Mouse (Mus musculus): Measurements from ENCODE around the gene Micall1.
A peak's percentile ranks its signal among the peaks of the same experiment; 100 is the strongest.

The Micall1 gene

DNA sequence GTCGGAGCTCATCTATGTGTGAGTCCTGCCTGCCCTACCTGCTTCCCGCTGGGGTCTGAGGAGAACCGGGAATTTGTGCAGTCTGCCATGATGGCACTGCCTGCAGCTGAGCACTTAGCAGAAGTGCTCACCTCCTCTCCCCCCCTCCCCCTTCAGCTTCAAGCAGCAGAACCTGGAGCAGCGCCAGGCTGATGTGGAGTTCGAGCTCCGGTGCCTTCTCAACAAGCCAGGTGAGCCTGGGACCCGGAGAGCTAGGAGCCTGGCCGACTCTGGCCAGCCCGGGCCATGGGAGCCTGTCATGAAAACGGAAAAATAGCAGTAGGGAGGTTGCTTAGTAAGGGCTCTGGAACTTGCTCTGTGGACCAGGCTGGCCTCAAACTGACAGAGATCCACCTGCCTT is 22.1 kb downstream of the Micall1 start:
- DNase-seq (ENCODE audit: low read depth, low spot score): no peak

DNA sequence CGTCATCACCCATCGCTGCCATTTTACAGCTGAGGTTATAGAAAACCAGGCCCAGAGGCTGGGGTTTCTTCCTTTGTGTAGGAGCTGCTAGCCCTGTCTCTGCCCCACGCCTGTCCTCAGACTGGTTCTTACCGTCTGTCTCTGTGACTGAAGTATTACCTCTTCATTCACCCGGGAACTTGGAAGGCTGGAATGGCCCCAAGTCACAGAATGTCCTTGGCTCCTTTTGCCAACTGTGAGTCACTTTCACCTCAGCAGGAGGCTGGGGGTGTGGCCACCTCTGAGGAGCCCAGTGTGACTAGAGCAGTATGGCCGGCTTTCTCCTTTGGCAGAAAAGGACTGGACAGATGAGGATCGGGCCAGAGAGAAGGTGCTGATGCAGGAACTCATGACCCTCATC is 22.7 kb downstream of the Micall1 start:
- peak; percentile 88 for DNase-seq (ENCODE audit: low read depth, low spot score)

- DNase-seq (ENCODE audit: low read depth, low spot score): no peak
These were observed 24.5 kb downstream of the Micall1 start for GRCm38 (mm10) chr15:79133191-79133661.

GRCm38 (mm10) chr15:79134496-79135270 is 26.0 kb downstream of the Micall1 start:
- no peak for DNase-seq (ENCODE audit: low read depth, low spot score)

DNA sequence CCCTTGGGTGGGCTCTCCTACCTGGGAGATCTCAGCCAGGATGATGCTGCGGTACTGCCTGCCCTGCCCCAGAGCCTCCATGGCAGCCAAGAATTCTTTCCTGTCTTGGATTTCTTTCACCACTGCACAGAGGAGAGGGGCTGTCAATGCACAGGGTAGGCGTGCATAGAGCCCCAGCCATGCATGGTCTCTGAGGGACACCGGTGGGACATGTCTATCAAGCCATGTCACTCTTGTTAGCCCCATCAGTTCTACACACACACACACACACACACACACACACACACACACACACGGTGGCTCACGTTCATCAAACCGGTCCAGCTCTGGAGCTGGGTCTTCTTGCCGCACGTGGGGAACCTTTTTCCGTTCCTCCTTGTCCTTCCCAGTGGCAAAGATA is 26.6 kb downstream of the Micall1 start:
- no peak for DNase-seq (ENCODE audit: low read depth, low spot score)

- DNase-seq (ENCODE audit: low read depth, low spot score): no peak
These were observed 27.3 kb downstream of the Micall1 start for GRCm38 (mm10) chr15:79135783-79136575.

GRCm38 (mm10) chr15:79139640-79140039 is 30.9 kb downstream of the Micall1 start:
- no peak for DNase-seq (ENCODE audit: low read depth, low spot score)

GRCm38 (mm10) chr15:79140866-79141565 is 32.3 kb downstream of the Micall1 start, which contains the start of the genes Polr2f and 1700088E04Rik:
Polr2f (plus strand) TSS chr15:79141009.
1700088E04Rik (minus strand) TSS chr15:79141253.
- DNase-seq (ENCODE audit: low read depth, low spot score): peak; percentile 97

DNA sequence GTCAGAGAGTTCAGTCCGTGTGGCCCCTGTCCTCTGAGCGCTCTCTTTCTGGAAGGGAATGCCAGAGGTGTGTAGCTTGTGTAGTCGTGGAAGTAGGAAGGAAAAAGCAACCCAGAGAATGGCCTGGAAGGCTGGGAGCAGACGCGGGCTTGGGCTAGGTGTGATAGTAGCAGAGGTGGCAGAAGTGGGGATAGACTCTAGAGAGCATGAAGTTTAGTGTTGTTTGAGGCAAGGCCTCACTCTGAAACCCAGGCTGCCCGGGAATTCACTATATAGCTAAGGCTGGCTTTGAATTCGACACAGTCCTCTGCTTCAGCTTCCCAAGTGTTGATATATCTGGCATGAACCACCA is 32.8 kb downstream of the Micall1 start:
- DNase-seq (ENCODE audit: low read depth, low spot score): no peak

- DNase-seq (ENCODE audit: low read depth, low spot score): no peak
These were observed 34.6 kb downstream of the Micall1 start for GRCm38 (mm10) chr15:79143316-79143715.

DNA sequence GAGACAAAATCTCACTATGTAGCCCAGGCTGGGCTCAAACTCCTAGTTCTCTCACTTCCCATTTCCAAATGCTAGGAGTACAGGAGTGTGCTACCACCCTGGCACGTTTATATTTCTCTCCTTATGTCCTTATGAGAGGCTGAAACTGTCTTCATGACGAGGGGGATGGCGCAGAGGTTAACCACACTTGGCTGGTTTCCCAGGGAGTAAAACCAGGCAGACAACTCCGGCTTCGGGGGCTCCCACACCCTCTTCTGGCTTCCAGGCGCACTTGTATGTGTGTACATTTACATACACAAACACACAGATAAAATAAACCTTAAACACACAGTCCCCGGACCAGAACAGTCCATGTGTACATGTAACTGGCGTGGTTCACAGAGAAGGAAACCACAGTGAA is 35.3 kb downstream of the Micall1 start:
- no peak for DNase-seq (ENCODE audit: low read depth, low spot score)

- no peak for DNase-seq (ENCODE audit: low read depth, low spot score)
These were observed 36.8 kb downstream of the Micall1 start for GRCm38 (mm10) chr15:79145522-79145921.

DNA sequence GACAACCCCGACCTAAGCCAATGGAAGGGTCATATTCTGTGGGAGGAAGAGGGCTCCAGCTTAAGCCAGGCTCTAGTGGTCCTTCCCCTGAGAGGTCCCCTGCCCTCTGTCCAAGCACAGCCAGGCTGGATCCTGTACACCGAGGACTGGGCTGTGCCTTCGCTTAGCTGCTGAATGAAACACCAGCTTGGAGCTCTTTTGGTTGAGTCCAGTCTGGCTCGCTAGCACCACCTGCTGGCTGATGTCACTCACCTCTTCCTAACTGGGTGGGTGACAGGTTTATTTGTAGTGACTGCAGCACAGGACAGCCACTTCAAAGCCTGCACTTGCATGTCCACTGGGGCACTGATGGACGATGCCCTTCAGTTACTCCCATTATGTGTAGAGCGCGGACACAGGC is 39.8 kb downstream of the Micall1 start:
- DNase-seq (ENCODE audit: low read depth, low spot score): peak; percentile 90

GRCm38 (mm10) chr15:79151881-79152280 is 43.2 kb downstream of the Micall1 start:
- peak; percentile 37 for DNase-seq (ENCODE audit: low read depth, low spot score)

DNA sequence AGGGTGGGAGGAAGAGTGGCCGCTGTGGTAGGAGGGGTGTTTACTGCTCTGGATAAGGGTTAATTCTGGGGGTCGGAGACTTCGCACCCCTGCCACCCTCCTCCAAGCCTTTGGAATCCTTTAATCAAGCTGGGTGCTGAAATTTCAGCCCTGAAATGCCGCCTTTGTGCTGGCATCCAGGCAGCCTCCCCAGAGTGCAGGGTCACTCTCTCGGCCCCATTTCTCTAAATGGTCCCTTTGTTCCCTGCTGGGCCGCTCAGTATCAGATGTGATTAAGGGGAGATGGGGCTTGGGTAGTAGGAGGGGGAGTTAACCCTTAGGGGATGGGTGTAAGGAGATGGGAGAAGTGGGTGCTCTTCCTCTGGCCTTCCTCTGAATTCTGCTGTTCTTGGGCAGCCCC is 44.0 kb downstream of the Micall1 start:
- DNase-seq (ENCODE audit: low read depth, low spot score): peak; percentile 73

GRCm38 (mm10) chr15:79155572-79155971 is 46.9 kb downstream of the Micall1 start:
- no peak for DNase-seq (ENCODE audit: low read depth, low spot score)

DNA sequence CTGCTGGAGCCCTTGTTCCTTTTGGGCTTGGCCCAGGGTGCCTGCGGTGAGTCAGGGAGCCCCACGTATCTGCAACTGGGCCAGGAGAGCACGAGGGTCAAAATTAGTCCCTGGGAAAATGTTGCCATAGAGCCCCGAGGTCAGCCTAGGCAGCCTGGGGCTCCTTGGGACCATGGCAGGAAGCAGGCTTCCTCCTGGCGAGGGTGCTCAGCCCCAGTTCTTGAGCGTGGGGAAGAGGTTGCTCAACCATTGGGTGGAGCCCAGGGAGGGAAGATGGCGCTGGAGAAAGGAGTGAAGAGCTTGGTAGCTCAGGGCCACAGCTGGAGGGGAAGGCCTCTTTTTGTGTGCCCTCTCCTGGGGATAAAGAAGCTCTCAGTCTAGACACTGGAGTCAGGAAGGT is 53.6 kb downstream of the Micall1 start:
- no peak for DNase-seq (ENCODE audit: low read depth, low spot score)

DNA sequence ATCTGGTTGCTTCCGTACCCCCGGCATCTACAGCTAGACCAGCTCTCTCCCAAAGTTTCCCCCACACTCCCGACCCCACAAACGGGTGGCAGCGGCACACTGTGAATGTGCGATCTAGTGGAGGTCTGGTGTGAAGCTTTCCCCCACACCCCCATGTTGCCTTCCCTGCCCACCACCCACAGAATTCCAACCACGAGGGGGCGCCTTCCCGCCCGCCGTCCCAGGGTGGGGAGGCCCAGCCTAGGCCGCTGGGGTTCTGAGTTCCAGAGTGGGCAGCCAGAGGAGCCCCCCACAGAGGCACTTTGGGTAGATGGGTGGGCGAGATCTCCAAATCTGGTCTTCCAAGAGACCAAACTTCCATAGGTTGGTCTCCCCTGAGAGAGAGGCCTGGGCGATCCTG is 54.1 kb downstream of the Micall1 start:
- DNase-seq (ENCODE audit: low read depth, low spot score): no peak

DNA sequence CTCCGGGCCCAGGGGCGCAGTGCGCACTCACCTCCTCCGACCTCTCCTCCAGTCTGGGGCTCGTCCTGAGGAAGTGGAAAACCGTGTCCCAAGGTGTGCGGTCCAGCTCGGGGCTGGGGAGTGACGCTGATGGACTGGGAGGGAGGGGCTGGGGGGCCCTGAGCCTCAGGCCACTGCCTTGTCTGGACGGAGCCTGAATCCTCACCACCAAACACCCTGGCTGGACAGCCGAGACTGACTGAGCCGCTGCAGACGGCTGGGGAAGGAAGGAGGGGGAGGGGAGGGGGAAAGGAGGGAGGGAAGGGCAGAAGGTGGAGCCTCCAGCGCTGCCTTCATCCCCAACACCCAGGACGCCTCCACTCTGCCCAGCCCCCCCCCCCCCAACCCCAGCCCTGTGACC is 55.6 kb downstream of the Micall1 start:
- DNase-seq (ENCODE audit: low read depth, low spot score): peak; percentile 82

GRCm38 (mm10) chr15:79165140-79165539 is 56.4 kb downstream of the Micall1 start, which contains the start of gene Sox10:
Sox10 (minus strand) TSS chr15:79165240.
- DNase-seq (ENCODE audit: low read depth, low spot score): no peak

- peak; percentile 87 for DNase-seq (ENCODE audit: low read depth, low spot score)
These were observed 58.0 kb downstream of the Micall1 start for GRCm38 (mm10) chr15:79166712-79167111.

DNA sequence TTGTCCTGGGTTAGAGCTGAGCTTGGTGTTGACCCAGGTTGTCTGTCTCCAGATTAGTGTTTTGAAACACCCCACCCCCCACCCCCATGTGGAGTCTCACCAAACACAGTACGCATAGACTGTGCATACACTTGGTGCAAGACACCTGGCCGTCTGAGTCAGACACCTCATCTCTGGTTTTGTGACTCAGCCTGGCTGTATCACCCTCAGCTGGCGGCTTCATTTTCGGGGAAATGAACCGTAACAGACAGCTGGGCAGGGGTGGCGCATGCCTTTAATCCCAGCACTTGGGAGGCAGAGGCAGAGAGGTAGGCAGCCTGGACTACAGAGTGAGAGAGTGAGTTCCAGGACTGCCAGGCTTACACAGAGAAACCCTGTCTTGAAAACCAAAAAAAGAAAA is 68.2 kb downstream of the Micall1 start:
- DNase-seq (ENCODE audit: low read depth, low spot score): peak; percentile 52
